Mouse (Mus musculus) kidney, embryonic 14.5 days (tissue): ENCODE measurements around the gene Pcp2. TPM values are rescaled to one million over a fixed set of nuclear protein-coding genes. Genes with fewer than 3 reads are reported as not detected.

Experiments used
- ATAC-seq: fragments of 200-750 bp; cut with Nextera tagmentation; 2 replicates; pipeline ENCODE4 v1.8.0; 2017; ENCODE audit warnings: moderate number of reproducible peaks, mild to moderate bottlenecking, moderate TSS enrichment, moderate library complexity; ENCODE audit not compliant: low FRiP score, low TSS enrichment
- H3K27ac ChIP-seq: fragments of 300-500 bp; sonication (generic); 2 replicates; pipeline ENCODE4 v1.5.1; 2014; ENCODE audit warnings: low read depth, mild to moderate bottlenecking, low read length, moderate library complexity, mixed read lengths
- H3K27me3 ChIP-seq: fragments of 300-500 bp; sonication (generic); 2 replicates; pipeline ENCODE4 v1.6.1; 2014; ENCODE audit warnings: mild to moderate bottlenecking, low read length; ENCODE audit not compliant: control insufficient read depth, insufficient read depth
- H3K36me3 ChIP-seq: fragments of 300-500 bp; sonication (generic); 2 replicates; pipeline ENCODE4 v1.6.1; 2014; ENCODE audit warnings: low read length, mixed read lengths; ENCODE audit not compliant: control insufficient read depth, insufficient read depth
- H3K4me1 ChIP-seq: fragments of 300-500 bp; sonication (generic); 2 replicates; pipeline ENCODE4 v1.6.1; 2014; ENCODE audit warnings: low read length, mixed read lengths; ENCODE audit not compliant: control insufficient read depth, insufficient read depth
- H3K4me2 ChIP-seq: fragments of 300-500 bp; sonication (generic); replicated peaks from 2 replicates; pipeline ENCODE4 v1.6.1; 2014; ENCODE audit warnings: low read depth, mild to moderate bottlenecking, low read length
- H3K4me3 ChIP-seq: fragments of 300-500 bp; sonication (generic); 2 replicates; pipeline ENCODE4 v1.5.1; 2014; ENCODE audit warnings: mild to moderate bottlenecking, low read length
- H3K9ac ChIP-seq: fragments of 300-500 bp; sonication (generic); 2 replicates; pipeline ENCODE4 v1.6.1; 2014; ENCODE audit warnings: low read depth, mild to moderate bottlenecking, low read length, moderate library complexity
- H3K9me3 ChIP-seq: fragments of 300-500 bp; sonication (generic); 2 replicates; pipeline ENCODE4 v1.6.1; 2016; ENCODE audit warnings: low read length; ENCODE audit not compliant: control insufficient read depth
- WGBS: fragments of 180-500 bp; shearing (Covaris S2); extraction: QIAGEN DNeasy Blood & Tissue Kit; methylation state at CpG from one replicate; pipeline ENCODE4 v1.1.7; 2014; 5-methylcytosine and 5-hydroxymethylcytosine counted together
- polyA plus RNA-seq: library from polyadenylated mRNA; unstranded; fragments of >200 nt; fragmentation: Nextera tagmentation; extraction: Ambion mirVana; gene quantifications from 2 replicates; pipeline ENCODE4 v1.2.1, GENCODE M21; 2014

Pcp2 gene
- polyA plus RNA-seq, 1 experiment from 2014 or later: 0.96 TPM

- WGBS: 78% methylated on average over 16 of the region's 16 CpGs
- Histone ChIP-seq H3K9me3 (no peaks in the 10 kb centered on the region), H3K9ac (no peak overlapping the region), H3K27ac (no peak overlapping the region), H3K27me3 (no peaks in the 10 kb centered on the region), H3K4me2 (no peak overlapping the region), H3K4me1 (no peaks in the 10 kb centered on the region), H3K36me3 (peaks cover 69% of the 10 kb centered on the region), H3K4me3 (no peak overlapping the region)
- ATAC-seq: peak; percentile 37; the same call in 1 of the 2 replicates
These were observed 18.8 kb downstream of the Pcp2 start for GRCm38 (mm10) chr8:3606593-3606992.

- H3K27ac ChIP-seq: no peak overlapping the region
- no peak for ATAC-seq
- no peaks in the 10 kb centered on the region for H3K9me3 ChIP-seq
- H3K4me2 ChIP-seq: no peak overlapping the region
- 77% methylated on average over 13 of the region's 13 CpGs for WGBS
- no peak overlapping the region for H3K4me3 ChIP-seq
- H3K36me3 ChIP-seq: peaks cover 40% of the 10 kb centered on the region
- H3K4me1 ChIP-seq: no peaks in the 10 kb centered on the region
- no peak overlapping the region for H3K9ac ChIP-seq
- no peaks in the 10 kb centered on the region for H3K27me3 ChIP-seq
These were observed 21.9 kb downstream of the Pcp2 start for GRCm38 (mm10) chr8:3603439-3603838.

GRCm38 (mm10) chr8:3600401-3600800, 24.9 kb downstream of the Pcp2 start:
- Histone ChIP-seq H3K27ac (no peak overlapping the region), H3K4me2 (no peak overlapping the region), H3K36me3 (peaks cover 27% of the 10 kb centered on the region), H3K9ac (no peak overlapping the region), H3K4me3 (no peak overlapping the region), H3K27me3 (no peaks in the 10 kb centered on the region), H3K9me3 (no peaks in the 10 kb centered on the region), H3K4me1 (no peaks in the 10 kb centered on the region)
- 88% methylated on average over 6 of the region's 6 CpGs for WGBS
- no peak for ATAC-seq

- Histone ChIP-seq H3K36me3 (peaks cover 22% of the 10 kb centered on the region), H3K27ac (no peak overlapping the region), H3K9me3 (no peaks in the 10 kb centered on the region), H3K4me1 (no peaks in the 10 kb centered on the region), H3K27me3 (no peaks in the 10 kb centered on the region), H3K4me2 (no peak overlapping the region), H3K4me3 (no peak overlapping the region), H3K9ac (no peak overlapping the region)
- no peak for ATAC-seq
- 71% methylated on average over 1 of the region's 1 CpGs for WGBS
These were observed 26.1 kb downstream of the Pcp2 start for GRCm38 (mm10) chr8:3599219-3599618.

- Histone ChIP-seq H3K27me3 (no peaks in the 10 kb centered on the region), H3K4me1 (0 out of 2 replicates have a peak, but pooled peaks cover 3% of the 10 kb centered on the region), H3K36me3 (peaks cover 12% of the 10 kb centered on the region), H3K9me3 (no peaks in the 10 kb centered on the region), H3K27ac (no peak overlapping the region), H3K4me2 (no peak overlapping the region), H3K4me3 (no peak overlapping the region), H3K9ac (no peak overlapping the region)
- ATAC-seq: no peak
- 65% methylated on average over 3 of the region's 3 CpGs for WGBS
These were observed 27.3 kb downstream of the Pcp2 start for GRCm38 (mm10) chr8:3598054-3598453.

GRCm38 (mm10) chr8:3594466-3594865, 30.9 kb downstream of the Pcp2 start:
- no peak for ATAC-seq
- WGBS: 87% methylated on average over 2 of the region's 2 CpGs

GRCm38 (mm10) chr8:3593470-3593869, 31.9 kb downstream of the Pcp2 start:
- H3K9ac ChIP-seq: no peak overlapping the region; the same call in 1 of the 2 replicates

More at GRCm38 (mm10) chr8:3594466-3594865, 30.9 kb downstream of the Pcp2 start:
- Histone ChIP-seq H3K36me3 (no peaks in the 10 kb centered on the region; the same call in 1 of the 2 replicates), H3K4me1 (0 out of 2 replicates have a peak, but pooled peaks cover 3% of the 10 kb centered on the region), H3K27ac (no peak overlapping the region), H3K9ac (no peak overlapping the region), H3K4me2 (no peak overlapping the region), H3K27me3 (no peaks in the 10 kb centered on the region), H3K4me3 (no peak overlapping the region), H3K9me3 (no peaks in the 10 kb centered on the region)

GRCm38 (mm10) chr8:3588258-3588633, 37.1 kb downstream of the Pcp2 start:
- 4% methylated on average over 11 of the region's 11 CpGs for WGBS
- 0 out of 2 replicates have a peak, but pooled peaks cover 1% of the 10 kb centered on the region for H3K4me1 ChIP-seq
- H3K4me3 ChIP-seq: peak overlapping the region; percentile 79
- H3K9me3 ChIP-seq: no peaks in the 10 kb centered on the region
- peak; percentile 40; the same call in 1 of the 2 replicates for ATAC-seq
- H3K27ac ChIP-seq: no peak overlapping the region
- peak overlapping the region; percentile 72 for H3K9ac ChIP-seq
- peak overlapping the region; percentile 83 for H3K4me2 ChIP-seq
- H3K27me3 ChIP-seq: peaks cover 3% of the 10 kb centered on the region; the same call in 1 of the 2 replicates
- H3K36me3 ChIP-seq: no peaks in the 10 kb centered on the region

More at GRCm38 (mm10) chr8:3593470-3593869, 31.9 kb downstream of the Pcp2 start:
- Histone ChIP-seq H3K36me3 (no peaks in the 10 kb centered on the region; the same call in 1 of the 2 replicates), H3K9me3 (no peaks in the 10 kb centered on the region), H3K4me3 (no peak overlapping the region), H3K4me1 (0 out of 2 replicates have a peak, but pooled peaks cover 3% of the 10 kb centered on the region), H3K27me3 (no peaks in the 10 kb centered on the region), H3K4me2 (no peak overlapping the region), H3K27ac (no peak overlapping the region)
- WGBS: 74% methylated on average over 3 of the region's 3 CpGs
- no peak for ATAC-seq

GRCm38 (mm10) chr8:3587391-3588257, 37.7 kb downstream of the Pcp2 start:
- peak; percentile 83 for ATAC-seq
- WGBS: under 1% methylated on average over 65 of the region's 77 CpGs
- H3K4me2 ChIP-seq: peak overlapping the region; percentile 83
- peak overlapping the region; percentile 79 for H3K4me3 ChIP-seq
- H3K9ac ChIP-seq: peak overlapping the region; percentile 72
- H3K36me3 ChIP-seq: no peaks in the 10 kb centered on the region
- H3K4me1 ChIP-seq: no peaks in the 10 kb centered on the region
- peak overlapping the region; percentile 76 for H3K27ac ChIP-seq
- peaks cover 3% of the 10 kb centered on the region; the same call in 1 of the 2 replicates for H3K27me3 ChIP-seq
- no peaks in the 10 kb centered on the region for H3K9me3 ChIP-seq
